Mouse (Mus musculus): ENCODE measurements around the gene Prr19. TPM values are rescaled to one million over a fixed set of nuclear protein-coding genes. Genes with fewer than 3 reads are reported as not detected.

Gene Prr19
- polyA plus RNA-seq, 1 experiment from 2014 or later = 0.12 TPM

GRCm38 (mm10) chr7:25288721-25289120 is 12.5 kb upstream of the Prr19 start:
- Histone ChIP-seq H3K27me3 (replicated peaks; ENCODE audit: control insufficient read depth, insufficient read depth, low read length) (no peaks in the 10 kb centered on the region), H3K4me1 (replicated peaks; ENCODE audit: control insufficient read depth, insufficient read depth, low read length) (0 out of 2 replicates have a peak, but pooled peaks cover 3% of the 10 kb centered on the region), H3K27ac (ENCODE audit: low read depth, low read length) (no peak overlapping the region), H3K9ac (ENCODE audit: low read depth, low read length) (no peak overlapping the region), H3K36me3 (ENCODE audit: control insufficient read depth, insufficient read depth) (peaks cover 89% of the 10 kb centered on the region), H3K4me3 (ENCODE audit: low read depth, low read length) (no peak overlapping the region), H3K9me3 (ENCODE audit: control insufficient read depth) (no peaks in the 10 kb centered on the region), H3K4me2 (replicated peaks; ENCODE audit: low read depth) (no peak overlapping the region)
- WGBS = 71% methylated on average over 3 of the region's 3 CpGs
- no peak for ATAC-seq
- TF ChIP-seq CTCF (IDR thresholded peaks at IDR 0.05; ENCODE audit: low read depth) = no peak

GRCm38 (mm10) chr7:25289925-25290324 is 11.3 kb upstream of the Prr19 start:
- Histone ChIP-seq H3K9ac (ENCODE audit: low read depth, low read length) (no peak overlapping the region), H3K27ac (ENCODE audit: low read depth, low read length) (peak overlapping the region; percentile 21; the same call in 1 of the 2 replicates), H3K36me3 (ENCODE audit: control insufficient read depth, insufficient read depth) (peaks cover 94% of the 10 kb centered on the region), H3K9me3 (ENCODE audit: control insufficient read depth) (no peaks in the 10 kb centered on the region), H3K27me3 (replicated peaks; ENCODE audit: control insufficient read depth, insufficient read depth, low read length) (no peaks in the 10 kb centered on the region), H3K4me3 (ENCODE audit: low read depth, low read length) (no peak overlapping the region), H3K4me1 (replicated peaks; ENCODE audit: control insufficient read depth, insufficient read depth, low read length) (no peaks in the 10 kb centered on the region), H3K4me2 (replicated peaks; ENCODE audit: low read depth) (no peak overlapping the region)
- no peak for ATAC-seq
- peak; percentile 35 for TF ChIP-seq CTCF (IDR thresholded peaks at IDR 0.05; ENCODE audit: low read depth)
- WGBS = 96% methylated on average over 3 of the region's 3 CpGs

- ATAC-seq = no peak; the same call in 1 of the 2 replicates
- Histone ChIP-seq H3K4me3 (ENCODE audit: low read depth, low read length) (no peak overlapping the region), H3K9me3 (ENCODE audit: control insufficient read depth) (no peaks in the 10 kb centered on the region), H3K4me2 (replicated peaks; ENCODE audit: low read depth) (no peak overlapping the region), H3K4me1 (replicated peaks; ENCODE audit: control insufficient read depth, insufficient read depth, low read length) (no peaks in the 10 kb centered on the region), H3K27me3 (replicated peaks; ENCODE audit: control insufficient read depth, insufficient read depth, low read length) (no peaks in the 10 kb centered on the region), H3K27ac (ENCODE audit: low read depth, low read length) (no peak overlapping the region), H3K36me3 (ENCODE audit: control insufficient read depth, insufficient read depth) (peaks cover 94% of the 10 kb centered on the region), H3K9ac (ENCODE audit: low read depth, low read length) (no peak overlapping the region)
- WGBS = 93% methylated on average over 1 of the region's 1 CpGs
- TF ChIP-seq CTCF (IDR thresholded peaks at IDR 0.05; ENCODE audit: low read depth) = no peak
These were observed 10.7 kb upstream of the Prr19 start for GRCm38 (mm10) chr7:25290463-25290862.

GRCm38 (mm10) chr7:25290911-25291310 is 10.3 kb upstream of the Prr19 start:
- no peak for TF ChIP-seq CTCF (IDR thresholded peaks at IDR 0.05; ENCODE audit: low read depth)
- Histone ChIP-seq H3K27ac (ENCODE audit: low read depth, low read length) (no peak overlapping the region), H3K27me3 (replicated peaks; ENCODE audit: control insufficient read depth, insufficient read depth, low read length) (no peaks in the 10 kb centered on the region), H3K9ac (ENCODE audit: low read depth, low read length) (no peak overlapping the region), H3K9me3 (ENCODE audit: control insufficient read depth) (no peaks in the 10 kb centered on the region), H3K4me2 (replicated peaks; ENCODE audit: low read depth) (no peak overlapping the region), H3K4me3 (ENCODE audit: low read depth, low read length) (no peak overlapping the region), H3K4me1 (replicated peaks; ENCODE audit: control insufficient read depth, insufficient read depth, low read length) (no peaks in the 10 kb centered on the region), H3K36me3 (ENCODE audit: control insufficient read depth, insufficient read depth) (peaks cover 90% of the 10 kb centered on the region)
- peak; percentile 46 for ATAC-seq
- WGBS = 61% methylated on average over 2 of the region's 2 CpGs

- no peak overlapping the region for H3K4me3 ChIP-seq (ENCODE audit: low read depth, low read length)
- no peak overlapping the region; the same call in 1 of the 2 replicates for H3K27ac ChIP-seq (ENCODE audit: low read depth, low read length)
- TF ChIP-seq CTCF (IDR thresholded peaks at IDR 0.05; ENCODE audit: low read depth) = no peak
- H3K4me2 ChIP-seq (replicated peaks; ENCODE audit: low read depth) = no peak overlapping the region
- no peak for ATAC-seq
- no peaks in the 10 kb centered on the region for H3K27me3 ChIP-seq (replicated peaks; ENCODE audit: control insufficient read depth, insufficient read depth, low read length)
- no peak overlapping the region for H3K9ac ChIP-seq (ENCODE audit: low read depth, low read length)
- WGBS = 42% methylated on average over 7 of the region's 7 CpGs
- peaks cover 78% of the 10 kb centered on the region for H3K36me3 ChIP-seq (ENCODE audit: control insufficient read depth, insufficient read depth)
- no peaks in the 10 kb centered on the region for H3K9me3 ChIP-seq (ENCODE audit: control insufficient read depth)
- H3K4me1 ChIP-seq (replicated peaks; ENCODE audit: control insufficient read depth, insufficient read depth, low read length) = no peaks in the 10 kb centered on the region
These were observed 9.1 kb upstream of the Prr19 start for GRCm38 (mm10) chr7:25292107-25292506.

- peak overlapping the region; percentile 21; the same call in 1 of the 2 replicates for H3K27ac ChIP-seq (ENCODE audit: low read depth, low read length)
- no peaks in the 10 kb centered on the region for H3K9me3 ChIP-seq (ENCODE audit: control insufficient read depth)
- no peak for TF ChIP-seq CTCF (IDR thresholded peaks at IDR 0.05; ENCODE audit: low read depth)
- peaks cover 66% of the 10 kb centered on the region for H3K36me3 ChIP-seq (ENCODE audit: control insufficient read depth, insufficient read depth)
- no peak for ATAC-seq
- WGBS = 87% methylated on average over 10 of the region's 10 CpGs
- no peaks in the 10 kb centered on the region for H3K27me3 ChIP-seq (replicated peaks; ENCODE audit: control insufficient read depth, insufficient read depth, low read length)
- H3K4me1 ChIP-seq (replicated peaks; ENCODE audit: control insufficient read depth, insufficient read depth, low read length) = no peaks in the 10 kb centered on the region
- no peak overlapping the region for H3K4me2 ChIP-seq (replicated peaks; ENCODE audit: low read depth)
- H3K9ac ChIP-seq (ENCODE audit: low read depth, low read length) = no peak overlapping the region
- no peak overlapping the region for H3K4me3 ChIP-seq (ENCODE audit: low read depth, low read length)
These were observed 7.9 kb upstream of the Prr19 start for GRCm38 (mm10) chr7:25293191-25293739.
